Mouse (Mus musculus): Measurements from ENCODE around the gene Plekhb2. TPM values are rescaled to one million over a fixed set of nuclear protein-coding genes. Genes with fewer than 3 reads are reported as not detected.

Gene Plekhb2
- total RNA-seq, 4 experiments from 2014 or later, result 61.3 to 67.2 (median 62.5) TPM

GRCm38 (mm10) chr1:34831381-34831780, 18.4 kb upstream of the Plekhb2 start:
- no peak for DNase-seq (ENCODE audit: low spot score in 2 of 2)

GRCm38 (mm10) chr1:34834904-34835303, 14.9 kb upstream of the Plekhb2 start:
- DNase-seq (ENCODE audit: low spot score in 2 of 2), result no peak

DNA sequence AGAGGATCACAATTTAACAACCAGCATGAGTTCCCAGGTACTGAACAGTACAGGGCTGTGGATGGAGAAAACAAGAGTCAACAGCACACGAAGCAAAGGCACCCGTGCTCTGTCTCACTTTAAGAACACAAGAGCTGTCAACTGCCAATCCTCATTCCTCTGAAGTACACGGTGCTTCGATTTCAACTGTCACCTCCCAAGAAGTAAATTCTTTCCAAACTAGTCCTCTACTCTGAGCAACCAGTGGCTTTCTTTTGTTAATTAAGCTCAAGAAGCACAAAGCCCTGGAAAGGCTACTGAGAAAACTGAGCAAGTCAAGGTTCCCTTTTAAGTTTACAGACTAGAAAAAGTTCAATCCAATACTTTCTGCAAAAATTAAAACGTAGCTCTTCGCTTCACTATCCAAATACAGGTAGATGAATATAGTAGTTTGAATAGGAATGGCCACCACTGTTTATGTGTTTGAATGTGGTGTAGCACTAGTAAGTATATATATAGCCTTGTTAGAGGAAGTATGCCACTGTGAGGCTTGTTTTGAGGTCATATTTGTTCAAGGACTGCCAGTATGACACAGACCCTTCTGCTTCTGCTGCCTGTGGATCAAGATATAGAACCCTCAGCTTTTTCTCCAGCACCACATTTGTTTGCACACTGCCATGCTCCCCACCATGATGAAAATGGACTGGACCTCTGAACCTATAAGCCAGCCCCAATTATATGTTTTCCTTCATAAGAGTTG, 11.7 kb upstream of the Plekhb2 start:
- DNase-seq (ENCODE audit: low spot score in 2 of 2), result no peak

DNA sequence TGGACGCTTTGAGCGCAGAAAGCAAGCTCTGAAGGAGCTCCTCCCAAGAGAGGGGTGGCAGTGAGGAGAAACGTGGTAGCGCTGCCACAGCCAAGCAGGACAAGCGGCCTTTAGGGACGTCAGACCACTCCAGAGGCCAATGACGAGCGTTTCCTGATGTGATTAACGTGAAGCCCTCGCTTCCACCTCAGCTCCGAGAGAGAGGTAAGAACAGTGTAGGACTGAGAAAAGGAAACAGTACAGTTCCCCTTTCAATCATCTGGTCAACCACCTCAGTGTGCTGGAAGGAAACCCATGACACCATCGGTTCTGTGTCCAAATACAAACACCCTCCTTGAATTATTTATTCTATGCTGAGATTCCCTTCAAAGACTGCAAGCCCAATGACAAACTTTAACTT, 10.5 kb upstream of the Plekhb2 start:
- no peak for DNase-seq (ENCODE audit: low spot score in 2 of 2)

- no peak for DNase-seq (ENCODE audit: low spot score in 2 of 2)
Observed at GRCm38 (mm10) chr1:34841709-34842388, 7.9 kb upstream of the Plekhb2 start.

DNA sequence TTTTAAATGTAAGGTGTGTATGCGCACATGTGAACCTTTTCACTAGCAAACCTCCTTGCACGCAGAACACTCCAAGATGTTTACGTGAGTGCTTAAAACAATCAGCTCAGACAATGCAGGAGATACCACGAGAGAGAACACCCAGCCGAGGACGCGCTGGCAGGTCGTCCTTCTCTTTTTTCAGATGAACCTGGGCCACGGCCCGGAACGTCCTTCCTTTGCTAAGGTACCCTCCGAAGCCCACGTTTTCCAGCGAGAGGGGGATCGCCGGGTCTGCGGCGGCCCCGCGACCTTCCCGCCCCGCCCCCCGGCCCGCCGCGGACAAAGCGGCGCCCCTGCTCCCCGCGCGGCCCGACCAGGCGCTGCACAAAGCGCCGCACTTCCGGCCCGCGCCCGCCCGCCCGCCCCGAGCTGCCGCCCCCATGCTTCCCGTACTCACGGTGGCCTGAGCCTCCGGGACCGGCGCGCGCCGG, 7.4 kb upstream of the Plekhb2 start:
- DNase-seq (ENCODE audit: low spot score in 2 of 2), result peak in 1 of 2 experiments; percentile 16

GRCm38 (mm10) chr1:34842887-34843618, 6.7 kb upstream of the Plekhb2 start, which contains the start of gene Fam168b:
Fam168b (minus strand) TSS chr1:34843065.
- DNase-seq (ENCODE audit: low spot score in 2 of 2), result peak; percentile 74 to 80

GRCm38 (mm10) chr1:34847070-34847469, 2.7 kb upstream of the Plekhb2 start:
- DNase-seq (ENCODE audit: low spot score in 2 of 2), result no peak

DNA sequence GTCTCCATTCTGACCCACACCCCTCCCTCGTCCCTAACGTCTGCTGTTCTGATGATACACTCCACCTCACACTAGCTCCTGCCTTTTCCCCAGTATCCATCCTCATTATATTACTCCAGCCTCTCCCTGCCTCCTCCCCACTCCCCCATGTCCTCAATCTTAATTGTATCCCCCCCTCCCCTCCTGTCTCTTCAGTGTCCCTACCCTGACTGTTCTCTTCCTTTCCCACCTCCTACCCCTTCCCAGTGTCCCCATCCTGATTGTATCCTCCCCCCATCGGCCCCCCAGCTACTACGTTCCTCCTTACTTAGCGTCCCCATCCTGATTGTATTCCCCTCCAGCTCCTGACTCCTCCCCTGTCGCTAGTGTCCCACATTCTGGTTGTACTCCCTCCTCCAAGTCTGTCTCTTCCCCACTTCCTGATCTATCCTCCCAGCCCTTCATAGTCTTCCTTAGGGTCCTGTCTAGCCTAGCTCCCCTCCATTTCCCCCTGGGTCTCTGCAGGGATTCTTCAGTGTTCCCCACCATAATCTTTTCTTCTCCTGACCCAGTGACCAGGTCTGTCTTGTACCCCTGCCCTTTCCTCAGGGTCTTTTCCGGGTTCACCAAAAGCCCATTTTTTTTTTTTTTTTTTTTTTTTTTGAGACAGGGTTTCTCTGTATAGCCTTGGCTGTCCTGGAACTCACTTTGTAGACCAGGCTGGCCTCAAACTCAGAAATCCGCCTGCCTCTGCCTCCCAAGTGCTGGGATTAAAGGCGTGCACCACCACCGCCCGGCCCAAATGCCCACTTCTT, 764 bp downstream of the Plekhb2 start:
- DNase-seq (ENCODE audit: low spot score in 2 of 2), result no peak

DNA sequence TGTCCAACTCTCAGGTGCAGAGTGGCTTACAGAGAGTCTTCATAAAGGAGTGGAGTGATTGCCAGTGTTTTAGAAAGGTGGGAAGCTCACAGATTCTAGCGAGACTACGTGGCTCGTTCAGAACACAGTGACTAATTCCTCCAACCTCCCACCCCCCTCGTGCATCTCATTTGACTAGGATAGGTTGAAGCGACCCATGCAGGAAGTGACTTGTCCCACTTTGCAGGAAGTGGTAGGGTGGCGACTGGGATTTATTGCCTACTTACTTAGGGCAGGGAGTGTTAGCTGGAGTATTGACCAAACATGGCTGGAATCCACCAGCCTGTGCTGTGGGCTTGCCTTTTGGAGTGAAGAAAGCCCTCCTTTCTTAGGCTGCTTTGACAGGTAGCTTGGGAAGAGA, 1.8 kb downstream of the Plekhb2 start:
- DNase-seq (ENCODE audit: low spot score in 2 of 2), result no peak

DNA sequence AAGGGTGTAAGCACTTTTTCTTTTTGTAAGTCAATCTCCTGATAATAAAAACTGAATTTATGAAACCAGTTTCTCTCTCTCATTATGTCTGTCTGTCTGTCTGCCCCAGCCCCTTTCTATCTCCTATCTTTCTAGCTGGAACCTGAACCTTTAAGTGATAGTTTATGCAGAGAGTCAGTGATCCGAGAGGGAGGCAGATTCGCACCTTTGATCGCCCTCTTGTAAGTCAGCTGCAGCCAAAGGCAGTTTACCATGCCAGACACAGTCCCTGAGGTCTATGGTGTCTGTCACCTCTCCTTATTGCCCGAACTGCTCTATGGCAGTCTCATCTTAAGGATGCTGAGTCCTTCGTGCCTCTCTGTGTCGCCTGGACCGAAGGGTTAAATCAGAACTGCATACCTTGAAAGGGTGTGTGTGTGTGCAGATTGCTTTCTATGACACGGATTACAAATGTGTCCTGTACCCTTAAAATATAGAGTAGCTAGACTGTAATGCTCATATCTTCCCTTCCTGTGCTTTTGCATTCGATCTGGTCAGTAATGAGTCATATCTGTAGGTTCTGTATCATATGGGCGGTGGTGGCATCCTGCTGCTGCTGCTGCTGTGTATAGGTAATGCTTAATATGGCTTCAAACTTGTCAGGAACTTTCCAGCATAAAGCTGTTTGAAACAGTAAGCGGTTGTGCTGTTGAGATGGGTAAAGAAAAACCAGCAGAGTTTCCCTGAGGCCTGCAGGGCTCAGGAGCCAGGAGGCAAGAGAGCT, 2.5 kb downstream of the Plekhb2 start:
- DNase-seq (ENCODE audit: low spot score in 2 of 2), result no peak

DNA sequence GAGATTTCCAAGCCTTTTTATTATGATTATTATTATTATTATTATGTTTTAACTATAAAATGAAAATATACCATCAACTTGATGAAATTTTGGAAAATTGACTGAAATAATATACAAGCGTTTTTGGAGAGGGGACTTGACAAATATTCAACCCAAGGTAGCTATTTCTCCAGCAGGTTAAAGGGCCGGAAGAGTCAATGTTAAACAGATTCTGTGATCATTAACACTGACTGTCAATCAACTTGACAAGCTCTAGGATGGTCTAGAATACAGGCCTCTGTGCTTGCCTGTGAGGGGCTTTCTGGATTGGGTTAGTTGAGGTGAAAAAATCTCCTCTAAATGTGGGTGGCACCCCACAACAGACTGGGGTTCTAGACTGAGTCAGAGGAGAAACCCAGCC, 4.0 kb downstream of the Plekhb2 start:
- DNase-seq (ENCODE audit: low spot score in 2 of 2), result no peak

- no peak for DNase-seq (ENCODE audit: low spot score in 2 of 2)
Observed at GRCm38 (mm10) chr1:34855056-34855739, 5.4 kb downstream of the Plekhb2 start.

DNA sequence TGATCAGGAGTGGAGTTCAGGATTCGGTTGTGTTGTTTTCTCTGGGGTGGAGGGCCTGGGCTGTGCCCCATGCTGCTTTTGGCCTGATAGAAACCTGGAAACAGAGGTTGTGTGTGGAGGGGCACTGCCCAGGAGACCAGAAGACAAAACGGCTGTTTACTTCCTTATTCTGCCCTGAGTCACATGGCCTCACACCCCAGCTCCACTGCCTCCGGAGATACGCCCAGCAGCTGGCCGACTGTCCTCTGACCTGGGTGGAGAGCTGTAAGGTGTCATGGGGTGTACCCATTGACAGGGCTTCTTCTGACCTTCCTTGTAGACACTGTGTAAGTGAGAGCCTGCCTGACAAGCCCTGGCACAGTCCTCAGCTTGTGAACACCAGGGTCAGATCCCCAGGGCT, 8.9 kb downstream of the Plekhb2 start:
- no peak for DNase-seq (ENCODE audit: low spot score in 2 of 2)

DNA sequence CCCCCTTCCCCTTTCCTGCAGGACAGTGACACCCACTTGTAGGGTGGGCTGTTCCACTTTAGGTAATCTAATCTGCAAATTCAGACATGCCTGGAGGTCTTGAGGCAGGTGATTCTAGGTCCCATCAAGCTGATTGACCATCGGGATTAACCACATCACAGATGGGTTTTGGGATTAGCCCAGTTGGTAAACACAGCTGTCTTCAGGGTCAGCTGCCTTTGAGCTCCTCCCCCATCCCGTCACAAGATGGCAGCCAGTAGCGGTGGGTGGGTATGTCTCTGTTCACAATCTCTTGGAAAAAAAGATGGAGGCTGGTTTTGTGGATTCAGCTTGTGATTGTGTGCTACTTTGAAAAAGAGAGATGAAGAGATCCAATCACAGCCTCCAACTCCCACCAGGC, 10.0 kb downstream of the Plekhb2 start:
- no peak for DNase-seq (ENCODE audit: low spot score in 2 of 2)

DNA sequence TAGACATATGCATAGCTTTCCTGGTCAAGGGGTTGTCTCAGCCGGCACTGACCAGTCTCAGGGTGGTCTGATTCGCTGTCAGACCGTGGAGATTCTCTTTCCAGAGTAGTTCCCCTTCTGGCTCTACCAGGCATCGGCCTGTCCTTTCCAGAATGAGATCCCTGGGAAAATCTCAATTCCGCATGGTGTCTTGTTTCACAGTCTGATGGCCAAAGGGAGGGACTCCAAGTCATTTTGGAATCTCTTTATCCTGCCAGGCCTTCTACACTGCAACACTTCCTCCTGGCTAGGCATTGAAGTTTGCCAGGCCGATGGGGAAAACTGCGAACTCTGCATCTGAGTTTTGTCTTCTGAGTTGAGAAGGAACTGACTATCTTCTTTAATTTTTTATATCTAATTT, 10.4 kb downstream of the Plekhb2 start:
- no peak for DNase-seq (ENCODE audit: low spot score in 2 of 2)

DNA sequence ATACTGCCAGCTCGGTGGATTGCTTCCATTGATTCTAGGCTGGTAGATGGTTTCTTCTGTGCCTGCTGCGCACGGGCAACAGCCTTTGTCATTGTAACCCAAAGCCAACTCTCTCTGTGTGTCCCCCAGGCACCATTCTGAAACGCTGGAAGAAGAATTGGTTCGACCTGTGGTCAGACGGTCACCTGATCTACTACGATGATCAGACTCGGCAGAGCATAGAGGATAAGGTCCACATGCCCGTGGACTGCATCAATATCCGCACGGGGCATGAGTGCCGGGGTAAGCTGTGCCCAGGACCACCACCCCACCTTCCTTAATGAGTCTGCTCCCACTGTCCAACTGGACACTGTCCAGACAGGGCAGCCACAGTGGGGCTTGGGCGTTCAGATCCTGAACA, 13.1 kb downstream of the Plekhb2 start:
- DNase-seq (ENCODE audit: low spot score in 2 of 2), result no peak

DNA sequence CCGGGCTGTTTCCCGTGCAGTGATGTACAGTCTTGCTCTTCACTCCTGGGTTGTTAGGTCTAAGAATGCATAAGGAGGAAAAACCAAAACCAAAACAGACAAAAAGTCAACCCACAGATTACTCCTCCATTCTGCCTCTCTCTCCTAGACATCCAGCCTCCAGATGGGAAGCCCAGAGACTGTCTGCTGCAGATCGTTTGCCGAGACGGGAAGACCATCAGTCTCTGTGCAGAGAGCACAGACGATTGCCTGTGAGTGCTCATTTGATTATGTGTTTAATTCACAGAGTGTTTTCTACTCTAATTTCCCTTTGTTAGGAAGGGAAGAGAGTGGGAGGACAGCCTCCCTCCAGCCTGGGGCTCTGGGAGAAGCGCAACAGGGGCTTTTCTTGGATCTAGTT, 13.5 kb downstream of the Plekhb2 start:
- no peak for DNase-seq (ENCODE audit: low spot score in 2 of 2)

GRCm38 (mm10) chr1:34864243-34864642, 14.5 kb downstream of the Plekhb2 start:
- no peak for DNase-seq (ENCODE audit: low spot score in 2 of 2)

DNA sequence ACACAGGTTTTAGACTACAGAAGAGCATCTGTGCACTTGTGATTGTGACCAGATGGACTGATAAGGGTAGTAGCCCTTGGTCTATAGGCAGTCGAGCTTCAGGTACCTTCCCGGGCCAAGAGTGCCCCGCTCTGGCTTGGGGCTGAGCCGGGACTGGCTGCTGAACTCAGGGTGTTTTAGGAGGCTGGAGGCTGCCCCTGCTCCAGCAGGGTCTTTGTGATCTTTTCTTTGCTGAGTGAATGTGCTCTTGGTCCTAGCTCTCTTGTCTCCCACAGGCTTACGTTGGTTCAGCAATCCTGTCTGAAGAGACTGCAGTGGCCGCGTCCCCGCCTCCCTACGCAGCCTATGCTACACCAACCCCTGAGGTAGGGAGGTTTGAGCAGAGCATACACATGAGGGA, 16.1 kb downstream of the Plekhb2 start:
- DNase-seq (ENCODE audit: low spot score in 2 of 2), result no peak

Measured in gastrocnemius, adult 8-10 months (tissue).